Mouse (Mus musculus) midbrain, embryonic 12.5 days (tissue): Measurements from ENCODE around the gene Vgll2. TPM values are rescaled to one million over a fixed set of nuclear protein-coding genes. Genes with fewer than 3 reads are reported as not detected.

Experiments used
- ATAC-seq: fragments of 200-750 bp; cut with Nextera tagmentation; 2 replicates; pipeline ENCODE4 v1.8.0; 2017; ENCODE audit warnings: low read depth, moderate TSS enrichment, moderate library complexity; ENCODE audit not compliant: low FRiP score
- H3K27ac ChIP-seq: fragments of 300-500 bp; sonication (generic); replicated peaks from 2 replicates; pipeline ENCODE4 v1.5.1; 2016; ENCODE audit warnings: mild to moderate bottlenecking
- H3K27me3 ChIP-seq: fragments of 300-500 bp; sonication (generic); 2 replicates; pipeline ENCODE4 v1.6.1; 2016; ENCODE audit warnings: mild to moderate bottlenecking
- H3K36me3 ChIP-seq: fragments of 300-500 bp; sonication (generic); 2 replicates; pipeline ENCODE4 v1.6.1; 2016
- H3K4me1 ChIP-seq: fragments of 300-500 bp; sonication (generic); 2 replicates; pipeline ENCODE4 v1.6.1; 2016
- H3K4me2 ChIP-seq: fragments of 300-500 bp; sonication (generic); replicated peaks from 2 replicates; pipeline ENCODE4 v1.6.1; 2016; ENCODE audit warnings: mild to moderate bottlenecking, moderate library complexity
- H3K4me3 ChIP-seq: fragments of 300-500 bp; sonication (generic); 2 replicates; pipeline ENCODE4 v1.5.1; 2016; ENCODE audit warnings: mild to moderate bottlenecking
- H3K9ac ChIP-seq: fragments of 300-500 bp; sonication (generic); replicated peaks from 2 replicates; pipeline ENCODE4 v1.6.1; 2016; ENCODE audit warnings: mild to moderate bottlenecking, moderate library complexity
- H3K9me3 ChIP-seq: fragments of 300-500 bp; sonication (generic); 2 replicates; pipeline ENCODE4 v1.6.1; 2016; ENCODE audit warnings: mild to moderate bottlenecking
- WGBS: fragments of 180-500 bp; shearing (Covaris S2); methylation state at CpG from one replicate; pipeline ENCODE4 v1.1.7; 2016; 5-methylcytosine and 5-hydroxymethylcytosine counted together
- polyA plus RNA-seq: library from polyadenylated mRNA; unstranded; fragments of >200 nt; fragmentation: Nextera tagmentation; extraction: Ambion mirVana; gene quantifications from 2 replicates; pipeline ENCODE4 v1.2.1, GENCODE M21; 2016

Gene Vgll2
- polyA plus RNA-seq, result 0.13 and 0.76 TPM in 2 replicates

DNA sequence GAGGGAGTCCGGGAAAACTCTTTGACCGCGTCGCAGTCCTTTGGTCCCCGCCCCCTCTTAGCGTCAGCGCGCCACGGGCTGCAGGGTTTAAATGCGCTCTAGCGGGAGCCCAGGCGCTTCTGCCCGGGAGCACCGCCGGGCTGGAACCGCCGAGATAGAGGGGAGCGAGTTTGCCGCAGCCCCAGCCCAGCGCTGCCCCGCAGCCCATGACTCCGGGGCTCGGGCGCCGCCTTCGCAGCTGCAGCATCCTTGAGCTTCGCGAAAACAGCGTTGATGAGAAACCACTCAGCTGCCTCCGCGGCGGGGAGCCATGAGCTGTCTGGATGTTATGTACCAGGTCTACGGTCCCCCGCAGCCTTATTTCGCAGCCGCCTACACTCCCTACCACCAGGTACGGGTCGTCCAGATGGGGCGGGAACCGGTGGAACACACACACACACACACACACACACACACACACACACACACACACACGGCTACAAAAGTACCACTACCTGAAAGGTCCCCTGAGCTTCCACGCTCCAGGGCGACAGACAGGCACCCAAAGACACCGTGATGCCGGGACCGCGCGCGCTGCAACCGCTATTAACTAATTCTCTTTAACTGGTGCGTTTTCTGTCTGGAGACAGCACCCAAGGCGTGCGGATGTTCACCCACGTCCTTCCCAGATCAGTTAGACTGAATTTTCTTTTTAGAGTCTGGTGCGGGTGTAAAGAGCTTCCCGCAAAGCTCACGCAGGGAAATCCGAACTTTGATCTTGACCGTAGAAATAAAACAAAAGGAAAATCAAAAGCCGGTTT is at the start of gene Vgll2:
Gene Vgll2, plus strand, starts transcription at position 90 of the 800 bp plus-strand sequence.
- WGBS, result under 1% methylated on average over 54 of the region's 60 CpGs
- peak; percentile 89 for ATAC-seq
- no peaks in the 10 kb centered on the region for H3K9me3 ChIP-seq
- peak within 1 kb of the TSS; percentile 50 for H3K4me3 ChIP-seq
- peak within 1 kb of the TSS; percentile 46 for H3K9ac ChIP-seq
- peaks cover 13% of the 10 kb centered on the region for H3K4me1 ChIP-seq
- no peaks in the 10 kb centered on the region for H3K36me3 ChIP-seq
- H3K4me2 ChIP-seq, result peak within 1 kb of the TSS; percentile 94
- peaks cover 89% of the 10 kb centered on the region for H3K27me3 ChIP-seq
- H3K27ac ChIP-seq, result no peak within 1 kb of the TSS

DNA sequence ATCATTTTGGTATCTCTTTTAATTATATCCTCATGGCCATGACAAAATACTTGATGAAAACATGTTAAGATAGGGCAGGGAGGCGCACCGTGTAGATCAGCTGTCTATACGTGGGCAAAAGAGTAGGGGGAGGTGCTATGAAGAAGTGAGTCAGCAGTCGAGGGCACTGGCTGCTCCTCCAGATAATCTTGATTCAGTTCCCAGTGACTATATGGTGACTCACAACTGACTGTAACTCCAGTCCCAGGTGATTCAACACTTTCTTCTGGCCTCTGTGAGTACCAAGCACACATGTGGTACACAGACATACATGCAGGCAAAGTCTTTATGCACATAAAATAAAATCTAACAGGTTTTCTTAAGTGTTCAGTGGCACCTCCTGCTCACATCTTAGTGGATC is 47.2 kb upstream of the Vgll2 start:
- H3K9me3 ChIP-seq, result no peaks in the 10 kb centered on the region
- H3K4me2 ChIP-seq, result no peak overlapping the region
- ATAC-seq, result no peak
- no peak overlapping the region for H3K27ac ChIP-seq
- no peaks in the 10 kb centered on the region for H3K27me3 ChIP-seq
- H3K4me1 ChIP-seq, result no peaks in the 10 kb centered on the region
- 80% methylated on average over 4 of the region's 4 CpGs for WGBS
- H3K9ac ChIP-seq, result no peak overlapping the region
- H3K36me3 ChIP-seq, result no peaks in the 10 kb centered on the region
- H3K4me3 ChIP-seq, result no peak overlapping the region

DNA sequence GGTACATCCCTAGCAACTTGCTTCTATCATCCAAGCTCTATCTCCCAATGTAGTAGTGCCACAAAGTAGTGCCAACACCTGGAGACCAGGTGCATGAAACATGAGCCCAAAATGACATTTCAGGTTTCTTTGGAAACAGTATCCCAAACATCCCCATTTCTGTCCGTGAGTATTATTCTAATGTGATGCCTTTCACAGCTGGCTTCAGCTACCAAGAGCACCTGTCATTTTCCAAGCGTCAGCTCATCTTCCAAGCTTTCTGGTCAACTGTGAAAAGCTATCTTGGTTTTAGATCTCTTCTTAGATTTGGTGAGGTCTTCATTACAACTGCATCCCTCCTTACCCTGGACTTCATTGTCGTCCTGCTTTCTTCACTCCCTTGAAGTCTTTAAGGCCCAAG is 46.7 kb upstream of the Vgll2 start:
- Histone ChIP-seq H3K27ac (no peak overlapping the region), H3K27me3 (no peaks in the 10 kb centered on the region), H3K9ac (no peak overlapping the region), H3K4me1 (no peaks in the 10 kb centered on the region), H3K9me3 (no peaks in the 10 kb centered on the region), H3K4me3 (no peak overlapping the region), H3K4me2 (no peak overlapping the region), H3K36me3 (no peaks in the 10 kb centered on the region)
- 86% methylated on average over 3 of the region's 3 CpGs for WGBS
- ATAC-seq, result no peak

DNA sequence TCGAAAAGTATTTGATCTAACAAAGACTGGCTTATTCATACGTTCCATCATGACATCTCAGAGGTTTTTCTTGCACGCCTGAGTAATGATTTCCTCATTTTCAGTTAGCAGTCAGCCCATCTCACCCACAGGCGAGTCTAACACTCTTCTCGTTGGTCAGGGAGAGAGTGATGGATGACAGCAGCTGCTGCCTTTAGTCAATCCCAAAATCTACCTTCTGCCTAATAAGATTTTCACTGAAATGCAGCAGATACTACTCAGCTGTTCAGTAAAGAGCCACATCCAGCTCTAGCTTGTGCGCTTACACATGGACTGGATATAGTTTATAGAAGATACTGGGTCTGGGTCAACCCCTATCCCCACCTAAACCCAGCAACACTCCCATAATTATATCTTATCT is 40.7 kb upstream of the Vgll2 start:
- Histone ChIP-seq H3K4me1 (no peaks in the 10 kb centered on the region), H3K27me3 (no peaks in the 10 kb centered on the region), H3K9ac (no peak overlapping the region), H3K9me3 (no peaks in the 10 kb centered on the region), H3K36me3 (no peaks in the 10 kb centered on the region), H3K4me3 (no peak overlapping the region), H3K27ac (no peak overlapping the region), H3K4me2 (no peak overlapping the region)
- ATAC-seq, result no peak
- 85% methylated on average over 6 of the region's 6 CpGs for WGBS

DNA sequence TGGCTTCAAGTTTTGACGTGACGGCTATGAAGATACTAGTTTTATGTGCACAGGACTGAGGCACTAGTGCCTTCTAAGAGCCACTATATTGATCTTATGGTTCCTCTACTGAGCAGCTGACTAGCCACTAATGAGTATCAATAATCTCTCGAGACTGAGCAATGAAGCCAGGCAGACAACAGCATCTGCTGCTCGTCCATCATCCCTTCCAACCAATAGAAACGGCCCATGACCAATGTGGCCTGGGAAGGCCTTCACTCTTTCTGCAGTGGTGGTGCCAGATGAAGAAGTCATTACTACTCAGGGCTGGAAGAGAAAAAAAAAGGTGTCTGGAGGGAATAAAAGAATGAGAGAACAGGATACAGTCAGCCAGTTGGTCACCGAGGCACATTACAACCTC is 39.9 kb upstream of the Vgll2 start:
- Histone ChIP-seq H3K9me3 (no peaks in the 10 kb centered on the region), H3K4me1 (no peaks in the 10 kb centered on the region), H3K36me3 (no peaks in the 10 kb centered on the region), H3K4me3 (no peak overlapping the region), H3K4me2 (no peak overlapping the region), H3K9ac (no peak overlapping the region), H3K27me3 (no peaks in the 10 kb centered on the region), H3K27ac (no peak overlapping the region)
- WGBS, result 87% methylated on average over 6 of the region's 6 CpGs
- no peak for ATAC-seq

DNA sequence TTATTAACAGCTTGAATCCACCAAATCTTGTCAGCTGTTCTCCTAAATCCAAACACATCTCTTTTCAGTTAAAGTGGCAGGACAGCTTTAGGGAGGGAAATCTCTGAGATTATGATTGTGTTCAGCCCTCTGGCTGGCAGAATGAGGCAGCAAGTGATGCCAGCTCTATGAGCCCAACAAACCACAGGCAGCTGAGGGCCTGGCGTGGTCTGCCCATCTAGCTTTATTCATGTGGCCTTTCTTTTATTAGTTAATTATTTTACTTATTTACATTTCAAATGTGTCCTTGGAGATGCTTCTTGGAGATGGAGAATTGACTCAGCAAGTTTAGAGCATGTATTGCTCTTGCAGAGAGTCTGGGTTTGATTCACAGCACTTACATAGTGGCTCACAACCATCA is 3.8 kb upstream of the Vgll2 start:
- peaks cover 50% of the 10 kb centered on the region for H3K27me3 ChIP-seq
- WGBS, result 57% methylated on average over 1 of the region's 1 CpGs
- no peaks in the 10 kb centered on the region for H3K36me3 ChIP-seq

DNA sequence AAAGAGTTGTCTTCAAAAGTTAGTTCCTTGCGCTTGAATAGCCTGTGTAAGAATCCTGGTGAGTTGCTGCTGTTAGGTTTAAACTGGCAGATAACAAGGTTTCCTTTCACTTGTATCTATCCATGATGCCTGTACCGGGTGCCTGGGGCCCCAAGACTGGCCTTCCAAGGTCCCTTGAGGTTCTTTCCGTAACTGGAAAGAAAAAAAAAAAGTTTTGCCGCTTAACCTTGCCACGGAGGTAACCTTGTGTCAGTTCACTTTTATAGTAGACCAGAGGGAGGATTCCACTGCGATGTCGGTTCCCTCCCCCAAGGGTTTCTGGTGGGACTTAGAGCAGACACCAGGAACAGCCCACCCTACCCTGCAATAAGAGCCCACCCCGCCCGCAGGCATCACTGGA is 1.1 kb upstream of the Vgll2 start:
- Histone ChIP-seq H3K4me3 (peak overlapping the region; percentile 50; the same call in 1 of the 2 replicates), H3K27me3 (peaks cover 77% of the 10 kb centered on the region), H3K27ac (no peak overlapping the region), H3K9ac (no peak overlapping the region), H3K36me3 (no peaks in the 10 kb centered on the region), H3K9me3 (no peaks in the 10 kb centered on the region), H3K4me1 (peaks cover 7% of the 10 kb centered on the region), H3K4me2 (peak overlapping the region; percentile 94; the same call in 1 of the 2 replicates)
- WGBS, result under 1% methylated on average over 9 of the region's 9 CpGs
- ATAC-seq, result no peak

More for the DNA sequence above, 3.8 kb upstream of the Vgll2 start:
- Histone ChIP-seq H3K27ac (no peak overlapping the region), H3K4me3 (no peak overlapping the region), H3K9me3 (no peaks in the 10 kb centered on the region), H3K4me1 (peaks cover 7% of the 10 kb centered on the region), H3K9ac (no peak overlapping the region), H3K4me2 (no peak overlapping the region)
- ATAC-seq, result no peak

DNA sequence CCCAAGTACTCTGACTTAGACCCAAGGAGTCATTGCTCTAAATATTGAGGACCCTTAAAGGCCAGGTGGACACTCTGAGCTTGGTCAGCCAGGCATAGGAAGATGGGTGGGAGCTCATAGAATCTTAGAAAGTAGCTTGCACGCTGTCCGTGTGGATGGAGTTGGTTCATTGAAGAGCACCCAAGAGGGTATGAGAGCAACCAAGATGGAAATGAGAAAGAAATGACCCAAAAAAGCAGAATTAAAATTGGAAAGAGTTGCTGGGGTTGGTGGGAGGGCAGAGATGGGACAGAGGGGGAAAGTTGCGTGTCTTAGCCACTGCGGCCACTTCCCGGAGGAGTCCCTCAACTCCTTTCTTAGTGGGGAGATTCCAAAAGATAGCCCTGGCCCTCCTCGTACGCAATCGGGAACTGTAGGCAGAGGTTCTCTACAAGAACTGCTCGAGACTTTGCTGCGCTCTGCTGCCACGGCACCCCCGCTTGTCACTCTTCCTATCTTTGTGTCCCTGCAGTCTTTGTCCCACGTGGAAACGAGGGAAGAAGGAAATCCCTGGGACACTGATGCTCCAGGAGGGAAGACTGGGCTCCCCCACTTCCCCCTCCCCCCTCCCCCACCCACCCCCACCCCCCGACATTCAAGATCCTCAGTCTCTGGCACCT is 437 bp upstream of the Vgll2 start:
- peak overlapping the region; percentile 46 for H3K9ac ChIP-seq
- WGBS, result 0% methylated on average over 14 of the region's 15 CpGs
- H3K36me3 ChIP-seq, result no peaks in the 10 kb centered on the region
- peaks cover 7% of the 10 kb centered on the region for H3K4me1 ChIP-seq
- H3K4me2 ChIP-seq, result peak overlapping the region; percentile 94
- ATAC-seq, result peak; percentile 55
- H3K4me3 ChIP-seq, result peak overlapping the region; percentile 50
- peaks cover 82% of the 10 kb centered on the region for H3K27me3 ChIP-seq
- H3K27ac ChIP-seq, result no peak overlapping the region
- no peaks in the 10 kb centered on the region for H3K9me3 ChIP-seq

DNA sequence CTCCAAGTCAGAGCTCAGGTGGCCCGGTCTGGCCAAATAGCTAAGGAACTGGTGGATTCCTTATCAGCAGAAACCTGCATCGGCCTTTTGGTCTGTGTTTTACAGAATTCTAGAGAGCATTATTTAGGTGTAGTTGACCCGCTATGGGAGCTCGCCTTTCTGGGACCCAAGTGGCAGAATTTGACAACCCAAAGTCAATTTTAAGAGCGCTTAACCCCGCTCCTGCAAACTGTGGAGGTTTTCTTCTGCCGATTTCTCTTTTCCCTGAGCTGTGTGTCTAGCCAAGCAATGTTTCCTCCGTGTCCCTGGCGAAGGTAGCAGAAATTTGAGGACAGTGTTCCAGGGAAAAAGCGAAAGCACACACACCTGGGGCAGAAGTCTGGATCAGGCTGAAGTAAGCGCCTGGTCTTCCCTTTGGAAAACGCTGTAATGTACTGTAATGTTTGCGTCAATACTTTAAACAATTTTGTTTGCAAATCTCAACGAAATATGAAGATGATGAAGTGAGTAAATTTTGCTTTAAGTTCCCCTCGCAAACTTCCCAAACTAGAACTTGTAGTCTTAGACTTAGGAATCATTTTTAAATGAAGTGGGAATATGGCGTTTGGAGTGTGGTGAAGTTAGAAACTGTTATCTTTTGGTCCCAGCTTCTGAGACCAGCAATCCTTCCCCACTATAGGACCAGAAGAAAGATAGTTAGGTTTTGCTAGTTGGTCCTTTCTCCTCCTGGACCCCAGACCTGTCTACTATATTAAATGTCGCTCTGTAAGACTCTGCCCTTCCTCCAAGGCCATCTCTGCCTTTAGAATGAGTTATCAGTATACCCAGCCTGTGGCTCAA is 1.1 kb downstream of the Vgll2 start:
- no peak overlapping the region for H3K27ac ChIP-seq
- H3K4me2 ChIP-seq, result peak overlapping the region; percentile 94
- WGBS, result 3% methylated on average over 17 of the region's 17 CpGs
- H3K9ac ChIP-seq, result no peak overlapping the region
- H3K4me3 ChIP-seq, result peak overlapping the region; percentile 50
- peaks cover 17% of the 10 kb centered on the region for H3K4me1 ChIP-seq
- H3K27me3 ChIP-seq, result peaks cover 96% of the 10 kb centered on the region
- no peaks in the 10 kb centered on the region for H3K36me3 ChIP-seq
- H3K9me3 ChIP-seq, result no peaks in the 10 kb centered on the region
- ATAC-seq, result no peak

DNA sequence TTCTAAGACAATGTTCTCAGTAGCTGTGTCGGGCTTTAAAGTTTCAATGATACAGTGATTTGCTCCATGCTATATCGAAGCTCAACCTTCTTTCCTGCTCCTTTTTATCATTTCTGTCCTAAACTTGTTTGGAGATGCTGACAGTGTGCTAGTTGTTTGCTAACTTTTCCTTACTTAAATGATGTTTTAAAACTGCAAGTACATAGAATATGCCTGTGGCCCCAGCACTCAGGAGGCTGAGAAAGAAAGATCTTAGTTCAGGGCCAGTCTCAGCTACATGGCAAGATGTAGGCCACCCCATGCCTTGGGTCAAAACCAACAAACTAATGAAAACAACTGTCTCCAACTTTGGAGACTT is 1.7 kb downstream of the Vgll2 start:
- Histone ChIP-seq H3K27me3 (peaks cover 96% of the 10 kb centered on the region), H3K9ac (no peak overlapping the region), H3K27ac (no peak overlapping the region), H3K4me2 (no peak overlapping the region), H3K36me3 (no peaks in the 10 kb centered on the region), H3K9me3 (no peaks in the 10 kb centered on the region), H3K4me1 (peaks cover 17% of the 10 kb centered on the region), H3K4me3 (no peak overlapping the region)
- WGBS, result 12% methylated on average over 2 of the region's 2 CpGs
- no peak for ATAC-seq

DNA sequence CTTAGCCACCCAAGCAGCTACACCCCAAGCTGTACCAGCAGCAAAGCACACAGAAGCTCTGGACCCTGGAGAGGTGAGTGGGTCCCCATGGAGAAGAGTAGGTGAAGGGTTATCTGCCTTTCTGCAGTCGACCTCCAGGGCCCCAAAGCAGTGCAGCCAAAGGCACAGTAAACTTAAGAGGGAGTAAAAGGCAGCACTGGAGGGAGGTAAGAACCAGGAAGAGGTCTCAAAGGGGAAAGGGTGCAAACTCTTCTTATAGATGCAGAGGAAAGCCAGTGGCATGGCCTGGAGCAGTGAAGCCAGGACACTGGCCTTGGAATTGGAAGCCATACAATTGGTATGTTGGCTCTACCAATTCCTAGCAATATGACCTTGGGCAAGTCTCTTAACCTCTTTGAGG is 3.0 kb downstream of the Vgll2 start:
- no peak overlapping the region for H3K4me3 ChIP-seq

DNA sequence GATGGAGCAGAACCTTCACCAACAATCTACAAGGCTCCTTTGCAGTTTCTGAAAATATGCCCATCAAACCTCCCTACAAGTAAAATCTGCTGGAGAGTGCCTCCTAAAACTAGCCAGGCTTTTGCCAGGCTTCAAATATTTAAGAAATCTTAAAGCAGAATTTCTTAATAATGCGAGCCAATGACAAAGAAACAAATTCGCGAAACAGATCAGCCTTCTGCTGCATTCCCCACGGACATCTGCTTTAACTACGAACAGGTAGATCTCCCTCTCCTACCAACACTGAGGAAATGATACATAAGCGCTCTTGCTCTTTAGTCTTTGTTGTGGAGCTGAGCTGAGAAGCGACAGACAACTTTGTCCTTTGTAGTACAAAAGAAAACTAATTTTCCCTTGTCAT is 3.5 kb downstream of the Vgll2 start:
- Histone ChIP-seq H3K27ac (no peak overlapping the region), H3K4me1 (peaks cover 22% of the 10 kb centered on the region), H3K9me3 (no peaks in the 10 kb centered on the region), H3K9ac (no peak overlapping the region), H3K36me3 (no peaks in the 10 kb centered on the region), H3K4me2 (no peak overlapping the region), H3K4me3 (no peak overlapping the region), H3K27me3 (peaks cover 95% of the 10 kb centered on the region)
- 4% methylated on average over 7 of the region's 7 CpGs for WGBS
- ATAC-seq, result no peak

More for the DNA sequence above, 3.0 kb downstream of the Vgll2 start:
- peaks cover 22% of the 10 kb centered on the region for H3K4me1 ChIP-seq
- ATAC-seq, result no peak
- 0% methylated on average over 1 of the region's 1 CpGs for WGBS
- no peak overlapping the region for H3K9ac ChIP-seq
- no peaks in the 10 kb centered on the region for H3K9me3 ChIP-seq
- H3K27me3 ChIP-seq, result peaks cover 98% of the 10 kb centered on the region
- no peaks in the 10 kb centered on the region for H3K36me3 ChIP-seq
- H3K27ac ChIP-seq, result no peak overlapping the region
- no peak overlapping the region for H3K4me2 ChIP-seq
